Mouse (Mus musculus): ENCODE data around the gene Syndig1. TPM values are rescaled to one million over a fixed set of nuclear protein-coding genes. Genes with fewer than 3 reads are reported as not detected.

Syndig1 gene
- polyA plus RNA-seq, 1 experiment from 2014 or later, result 15.0 TPM

DNA sequence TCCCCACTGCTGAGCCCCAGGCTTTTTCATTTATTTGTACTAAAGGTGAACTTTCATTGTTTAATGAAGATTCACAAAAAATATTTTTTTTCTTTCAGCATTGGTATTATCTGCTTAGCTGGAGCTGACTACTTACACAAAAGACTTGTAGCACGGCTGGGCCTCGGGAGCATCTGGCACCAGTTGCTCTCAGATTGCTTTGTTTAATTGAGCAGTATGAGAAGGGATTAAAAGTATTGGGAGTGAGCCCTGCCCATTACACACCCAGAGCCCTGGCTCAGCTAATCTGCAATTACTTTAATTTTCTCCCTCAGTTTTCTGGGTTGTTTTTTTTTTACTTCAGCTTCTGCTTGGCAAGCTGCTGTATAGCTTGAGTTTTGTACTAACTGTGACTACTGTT lies 62.6 kb downstream of the Syndig1 start:
- ATAC-seq (ENCODE audit: low FRiP score, low read depth), result no peak
- no peaks in the 10 kb centered on the region for H3K36me3 ChIP-seq

DNA sequence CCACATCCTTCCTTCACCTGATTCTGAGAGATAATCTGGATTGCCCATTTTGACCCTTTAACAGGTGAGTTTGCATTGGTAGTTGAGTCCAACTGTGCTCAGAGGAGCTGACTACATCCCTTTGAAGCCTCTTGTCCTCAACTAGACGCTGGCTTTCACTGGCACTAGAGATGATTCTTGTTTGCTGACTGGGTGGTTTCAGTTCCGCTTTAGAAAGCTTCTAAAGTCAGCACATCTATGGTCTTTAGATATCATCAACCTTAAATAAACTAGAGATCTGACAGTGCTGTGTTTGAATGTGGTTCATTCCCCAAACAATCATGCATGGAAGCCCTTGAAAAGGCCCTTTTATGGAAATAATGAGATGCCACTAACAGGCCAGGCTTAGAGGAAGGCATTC lies 67.3 kb downstream of the Syndig1 start:
- 87% methylated on average over 2 of the region's 2 CpGs for WGBS
- Histone ChIP-seq H3K4me1 (0 out of 2 replicates have a peak, but pooled peaks cover 3% of the 10 kb centered on the region), H3K27ac (no peak overlapping the region), H3K27me3 (replicated peaks) (no peaks in the 10 kb centered on the region), H3K36me3 (no peaks in the 10 kb centered on the region), H3K9ac (no peak overlapping the region), H3K4me2 (replicated peaks) (no peak overlapping the region), H3K4me3 (no peak overlapping the region), H3K9me3 (no peaks in the 10 kb centered on the region)
- no peak for ATAC-seq (ENCODE audit: low FRiP score, low read depth)

More for the DNA sequence above, 62.6 kb downstream of the Syndig1 start:
- Histone ChIP-seq H3K27me3 (replicated peaks) (no peaks in the 10 kb centered on the region), H3K9me3 (no peaks in the 10 kb centered on the region), H3K4me1 (0 out of 2 replicates have a peak, but pooled peaks cover 3% of the 10 kb centered on the region), H3K4me2 (replicated peaks) (no peak overlapping the region), H3K4me3 (no peak overlapping the region), H3K9ac (no peak overlapping the region), H3K27ac (no peak overlapping the region)
- WGBS, result 68% methylated on average over 2 of the region's 2 CpGs

DNA sequence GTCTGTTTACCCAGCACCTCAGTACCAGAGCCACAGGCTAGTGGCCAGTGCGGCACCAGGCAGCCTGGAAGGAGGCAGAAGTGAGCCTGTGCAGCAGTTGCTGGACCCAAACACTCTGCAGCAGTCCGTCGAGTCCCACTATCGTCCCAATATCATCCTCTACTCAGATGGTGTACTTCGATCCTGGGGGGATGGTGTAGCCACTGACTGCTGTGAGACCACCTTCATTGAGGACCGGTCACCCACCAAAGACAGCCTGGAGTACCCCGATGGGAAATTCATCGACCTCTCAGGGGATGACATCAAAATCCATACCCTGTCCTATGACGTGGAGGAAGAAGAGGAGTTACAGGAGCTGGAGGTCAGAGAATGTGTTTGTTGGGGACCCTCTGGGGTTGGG lies 70.6 kb downstream of the Syndig1 start:
- H3K9ac ChIP-seq, result no peak overlapping the region
- 90% methylated on average over 9 of the region's 9 CpGs for WGBS
- no peak overlapping the region for H3K4me3 ChIP-seq
- H3K36me3 ChIP-seq, result no peaks in the 10 kb centered on the region
- H3K27me3 ChIP-seq (replicated peaks), result no peaks in the 10 kb centered on the region
- H3K27ac ChIP-seq, result no peak overlapping the region
- no peaks in the 10 kb centered on the region for H3K9me3 ChIP-seq
- no peak overlapping the region for H3K4me2 ChIP-seq (replicated peaks)
- ATAC-seq (ENCODE audit: low FRiP score, low read depth), result no peak
- no peaks in the 10 kb centered on the region for H3K4me1 ChIP-seq

DNA sequence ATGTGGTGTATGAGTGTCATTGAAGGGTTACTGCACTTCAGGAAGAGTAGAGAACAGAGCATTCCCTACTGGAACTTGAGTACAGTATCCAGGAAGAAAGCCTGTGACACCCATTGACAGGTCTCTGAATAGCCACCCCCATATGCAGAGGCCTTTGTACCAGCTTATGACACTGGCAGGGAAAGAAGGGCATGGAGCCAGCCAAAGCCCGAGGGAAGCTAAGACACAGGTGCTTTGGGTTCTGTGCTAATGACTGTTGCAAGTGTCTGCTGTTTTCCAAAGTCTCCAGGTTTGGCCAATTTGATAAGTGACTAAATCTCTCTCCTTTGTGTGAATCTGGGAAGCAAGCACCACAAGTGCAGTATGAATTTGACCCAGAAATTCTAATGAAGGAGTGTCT lies 71.6 kb downstream of the Syndig1 start:
- no peak overlapping the region for H3K4me3 ChIP-seq
- WGBS, result 92% methylated on average over 1 of the region's 1 CpGs

DNA sequence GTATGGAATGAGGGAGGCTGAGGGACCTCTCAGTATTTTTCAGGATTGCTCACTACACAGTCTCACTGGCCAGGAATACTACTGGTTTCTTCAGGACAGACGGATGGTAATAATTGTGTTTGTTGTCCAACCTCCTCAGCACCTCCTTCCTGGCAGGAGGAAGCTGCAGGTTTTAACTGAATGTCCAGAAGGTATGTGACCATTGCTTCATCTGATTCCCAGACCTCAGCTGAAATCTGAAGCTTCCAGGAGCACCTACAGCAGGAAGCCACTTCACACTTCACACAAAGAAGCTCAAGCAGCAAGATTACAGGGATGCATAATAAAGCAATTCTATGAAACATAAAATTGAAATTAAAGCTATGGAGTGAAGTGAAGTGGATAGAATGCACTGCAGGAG lies 75.4 kb downstream of the Syndig1 start:
- Histone ChIP-seq H3K4me1 (no peaks in the 10 kb centered on the region), H3K36me3 (no peaks in the 10 kb centered on the region), H3K4me2 (replicated peaks) (no peak overlapping the region), H3K9me3 (no peaks in the 10 kb centered on the region), H3K4me3 (no peak overlapping the region), H3K27me3 (replicated peaks) (no peaks in the 10 kb centered on the region), H3K27ac (no peak overlapping the region), H3K9ac (no peak overlapping the region)
- 61% methylated on average over 1 of the region's 1 CpGs for WGBS
- ATAC-seq (ENCODE audit: low FRiP score, low read depth), result no peak

More for the DNA sequence above, 71.6 kb downstream of the Syndig1 start:
- H3K27ac ChIP-seq, result no peak overlapping the region
- no peak for ATAC-seq (ENCODE audit: low FRiP score, low read depth)
- no peaks in the 10 kb centered on the region for H3K4me1 ChIP-seq
- no peaks in the 10 kb centered on the region for H3K36me3 ChIP-seq
- H3K9ac ChIP-seq, result no peak overlapping the region
- no peaks in the 10 kb centered on the region for H3K27me3 ChIP-seq (replicated peaks)
- no peak overlapping the region for H3K4me2 ChIP-seq (replicated peaks)
- H3K9me3 ChIP-seq, result no peaks in the 10 kb centered on the region

DNA sequence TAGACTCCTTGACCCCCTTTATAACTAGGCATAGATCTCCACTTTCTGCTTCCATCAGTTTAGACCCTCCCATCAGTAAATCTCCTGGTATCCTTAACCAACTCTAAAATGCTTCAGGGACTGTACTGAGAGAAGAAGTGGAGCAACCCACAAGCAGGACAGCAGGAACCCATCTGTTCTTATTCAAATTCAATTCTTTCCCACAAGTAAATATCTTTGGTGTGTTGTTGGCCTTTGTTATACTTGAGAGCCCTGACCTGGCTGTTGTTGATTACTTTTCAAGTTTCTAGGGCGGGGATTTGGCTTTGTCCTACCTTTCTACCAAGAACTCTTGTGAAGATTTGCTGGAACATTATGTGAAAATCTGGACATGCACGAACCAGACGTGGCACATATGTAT lies 77.7 kb downstream of the Syndig1 start:
- WGBS, result 88% methylated on average over 3 of the region's 3 CpGs
- Histone ChIP-seq H3K9ac (no peak overlapping the region), H3K4me2 (replicated peaks) (no peak overlapping the region), H3K27me3 (replicated peaks) (no peaks in the 10 kb centered on the region), H3K27ac (no peak overlapping the region), H3K4me1 (no peaks in the 10 kb centered on the region), H3K36me3 (no peaks in the 10 kb centered on the region), H3K9me3 (no peaks in the 10 kb centered on the region), H3K4me3 (no peak overlapping the region)
- no peak for ATAC-seq (ENCODE audit: low FRiP score, low read depth)

DNA sequence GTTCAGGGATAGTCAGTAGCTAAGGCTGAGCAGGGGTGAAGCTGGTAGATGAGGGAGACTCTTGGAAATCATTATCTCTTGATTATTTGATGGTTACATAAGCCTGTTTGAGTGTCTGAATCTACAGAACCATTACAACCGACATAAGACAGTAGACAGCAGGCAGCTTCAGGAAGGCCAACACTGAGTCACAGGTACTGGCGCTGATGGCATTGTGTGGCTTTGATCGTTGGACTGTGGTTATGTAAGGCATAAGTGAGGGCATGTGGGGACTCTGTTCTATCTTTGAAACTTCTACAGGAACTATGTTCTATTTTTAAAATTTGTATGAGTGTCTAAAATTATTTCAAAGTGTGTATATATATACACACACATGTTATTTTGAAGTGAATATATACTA lies 88.2 kb downstream of the Syndig1 start:
- 82% methylated on average over 3 of the region's 3 CpGs for WGBS
- Histone ChIP-seq H3K9ac (no peak overlapping the region), H3K27ac (no peak overlapping the region), H3K4me1 (no peaks in the 10 kb centered on the region), H3K4me2 (replicated peaks) (no peak overlapping the region), H3K9me3 (no peaks in the 10 kb centered on the region), H3K36me3 (no peaks in the 10 kb centered on the region), H3K27me3 (replicated peaks) (no peaks in the 10 kb centered on the region), H3K4me3 (no peak overlapping the region)
- no peak for ATAC-seq (ENCODE audit: low FRiP score, low read depth)

DNA sequence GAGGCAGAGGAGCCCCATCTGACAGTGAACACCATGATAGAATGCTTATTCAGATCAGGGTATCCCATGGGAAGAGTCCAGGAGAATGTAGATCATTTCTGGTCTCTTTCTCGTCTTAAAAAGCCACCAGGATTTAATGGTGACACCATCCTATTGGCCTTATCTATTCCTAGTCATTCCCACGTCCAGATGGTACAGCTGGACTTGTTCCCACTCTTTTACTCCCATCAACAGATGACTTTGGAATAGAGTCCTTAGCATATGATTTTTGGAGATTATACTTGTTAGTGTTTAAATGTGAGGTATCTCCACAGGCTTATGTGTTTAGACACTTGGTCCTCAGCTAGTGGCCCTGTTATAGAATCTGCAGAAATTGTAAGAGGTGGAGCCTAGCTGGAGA lies 94.5 kb downstream of the Syndig1 start:
- Histone ChIP-seq H3K4me3 (no peak overlapping the region), H3K9me3 (no peaks in the 10 kb centered on the region), H3K27ac (no peak overlapping the region), H3K4me2 (replicated peaks) (no peak overlapping the region), H3K4me1 (no peaks in the 10 kb centered on the region), H3K36me3 (no peaks in the 10 kb centered on the region), H3K27me3 (replicated peaks) (no peaks in the 10 kb centered on the region), H3K9ac (no peak overlapping the region)
- ATAC-seq (ENCODE audit: low FRiP score, low read depth), result no peak
- 69% methylated on average over 2 of the region's 2 CpGs for WGBS

DNA sequence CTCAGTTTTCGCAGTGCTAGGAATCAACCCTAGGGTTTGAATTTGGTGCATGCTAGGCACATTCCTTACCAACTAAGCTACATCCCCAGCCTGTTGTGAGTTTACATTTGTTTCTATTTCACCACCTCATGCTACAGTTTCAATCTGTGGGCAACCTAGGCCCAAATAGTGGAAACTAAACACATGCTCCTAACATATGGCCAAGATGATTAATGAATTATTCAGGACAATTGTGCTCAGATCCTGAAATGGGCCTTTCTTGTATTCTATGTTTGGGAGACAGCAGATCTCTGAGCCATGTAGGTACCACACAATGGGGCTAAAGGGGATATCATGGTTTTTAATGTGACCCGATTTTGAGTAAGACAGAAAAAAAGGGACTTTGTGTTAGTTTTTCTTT lies 96.9 kb downstream of the Syndig1 start:
- 90% methylated on average over 2 of the region's 2 CpGs for WGBS
- Histone ChIP-seq H3K9ac (no peak overlapping the region), H3K27ac (no peak overlapping the region), H3K36me3 (no peaks in the 10 kb centered on the region), H3K4me1 (no peaks in the 10 kb centered on the region), H3K4me2 (replicated peaks) (no peak overlapping the region), H3K4me3 (no peak overlapping the region), H3K27me3 (replicated peaks) (no peaks in the 10 kb centered on the region), H3K9me3 (no peaks in the 10 kb centered on the region)
- ATAC-seq (ENCODE audit: low FRiP score, low read depth), result no peak

DNA sequence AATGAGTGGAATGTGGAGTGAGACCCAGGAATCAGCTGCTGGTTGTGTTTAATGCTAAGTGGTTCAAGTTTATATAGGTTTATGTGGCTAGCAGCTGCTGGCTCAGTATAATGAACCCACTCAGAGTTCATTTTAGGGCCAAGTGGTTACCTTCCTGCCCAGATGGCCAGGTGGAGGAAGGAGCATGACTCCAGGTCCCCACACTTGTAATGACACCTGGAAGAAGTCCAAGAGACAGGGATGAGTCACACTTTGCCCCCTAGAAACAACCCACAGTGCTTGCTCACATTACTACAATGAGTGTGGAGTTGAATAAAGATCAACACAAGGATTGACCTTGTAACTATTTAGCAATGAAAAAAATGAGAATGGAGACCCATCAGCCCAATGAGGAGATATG lies 98.0 kb downstream of the Syndig1 start:
- ATAC-seq (ENCODE audit: low FRiP score, low read depth), result no peak
- H3K9me3 ChIP-seq, result no peaks in the 10 kb centered on the region

DNA sequence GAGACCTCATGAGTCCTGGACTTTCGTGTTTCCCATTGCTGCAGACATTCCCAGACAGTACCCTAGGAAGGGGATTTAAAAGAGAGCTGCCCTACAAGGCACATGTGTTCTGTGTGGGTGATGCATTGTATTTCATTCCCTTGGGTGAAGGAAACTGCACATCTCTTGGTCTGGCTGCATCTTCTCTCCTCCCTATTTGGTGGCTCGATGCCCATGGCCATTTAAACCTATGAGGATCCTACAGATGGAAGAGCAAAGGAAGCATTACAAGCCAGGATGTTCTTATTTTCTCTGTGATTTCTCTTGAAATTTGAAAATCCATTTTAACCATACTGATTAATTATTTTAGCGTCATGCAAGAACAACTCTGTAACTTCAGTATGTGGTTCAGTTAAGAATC lies 98.5 kb downstream of the Syndig1 start:
- H3K9me3 ChIP-seq, result no peaks in the 10 kb centered on the region
- H3K36me3 ChIP-seq, result no peaks in the 10 kb centered on the region
- no peak overlapping the region for H3K27ac ChIP-seq
- WGBS, result 87% methylated on average over 3 of the region's 3 CpGs
- ATAC-seq (ENCODE audit: low FRiP score, low read depth), result no peak
- H3K4me3 ChIP-seq, result no peak overlapping the region
- no peak overlapping the region for H3K9ac ChIP-seq
- no peaks in the 10 kb centered on the region for H3K4me1 ChIP-seq
- H3K4me2 ChIP-seq (replicated peaks), result no peak overlapping the region
- no peaks in the 10 kb centered on the region for H3K27me3 ChIP-seq (replicated peaks)

More for the DNA sequence above, 98.0 kb downstream of the Syndig1 start:
- Histone ChIP-seq H3K27ac (no peak overlapping the region), H3K27me3 (replicated peaks) (no peaks in the 10 kb centered on the region), H3K36me3 (no peaks in the 10 kb centered on the region), H3K4me3 (no peak overlapping the region), H3K4me1 (no peaks in the 10 kb centered on the region), H3K4me2 (replicated peaks) (no peak overlapping the region), H3K9ac (no peak overlapping the region)

DNA sequence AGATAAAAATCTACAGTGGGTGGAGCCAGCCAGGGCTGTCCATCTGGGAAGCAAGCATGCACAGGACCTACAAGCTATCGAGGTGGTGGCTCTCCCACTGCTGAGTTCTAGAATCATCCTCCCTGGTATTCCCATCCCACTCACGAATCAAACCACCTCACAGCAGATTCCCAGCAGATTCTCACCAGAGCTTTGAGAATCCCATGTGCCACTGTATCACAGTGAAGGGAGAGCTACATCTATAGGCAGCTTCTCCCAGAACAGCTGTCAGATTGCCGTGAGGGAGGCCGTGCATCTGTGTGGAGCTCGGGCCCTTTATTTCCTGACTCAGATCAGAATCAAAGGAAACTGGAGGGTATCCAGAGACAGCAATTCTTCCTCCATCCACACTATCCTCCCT lies 101.0 kb downstream of the Syndig1 start:
- H3K4me3 ChIP-seq, result no peak overlapping the region
- ATAC-seq (ENCODE audit: low FRiP score, low read depth), result no peak
- H3K4me1 ChIP-seq, result no peaks in the 10 kb centered on the region

DNA sequence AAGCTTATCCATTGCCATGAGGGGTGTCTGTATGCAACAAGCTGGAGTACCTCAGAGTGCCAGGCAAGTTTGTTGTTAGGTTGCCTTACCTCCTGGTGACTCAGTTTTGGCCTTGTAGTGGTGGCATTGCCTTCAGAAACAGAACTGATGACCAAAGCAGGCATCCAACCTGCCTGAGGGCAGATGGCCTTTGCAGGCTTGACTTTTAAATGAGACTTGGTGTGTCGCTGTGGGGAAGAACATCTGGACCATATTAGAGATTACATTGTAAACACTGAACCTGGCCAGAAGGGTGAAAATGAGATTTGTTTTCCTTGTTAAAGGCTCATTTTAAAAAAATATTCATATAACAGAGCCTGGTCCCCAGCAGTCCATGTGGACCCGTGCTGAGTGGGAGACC lies 102.1 kb downstream of the Syndig1 start:
- WGBS, result 80% methylated on average over 2 of the region's 2 CpGs

More for the DNA sequence above, 101.0 kb downstream of the Syndig1 start:
- 80% methylated on average over 5 of the region's 5 CpGs for WGBS
- no peak overlapping the region for H3K27ac ChIP-seq
- no peaks in the 10 kb centered on the region for H3K36me3 ChIP-seq
- H3K9me3 ChIP-seq, result no peaks in the 10 kb centered on the region
- no peak overlapping the region for H3K4me2 ChIP-seq (replicated peaks)
- no peaks in the 10 kb centered on the region for H3K27me3 ChIP-seq (replicated peaks)
- H3K9ac ChIP-seq, result no peak overlapping the region

More for the DNA sequence above, 102.1 kb downstream of the Syndig1 start:
- Histone ChIP-seq H3K36me3 (no peaks in the 10 kb centered on the region), H3K4me2 (replicated peaks) (no peak overlapping the region), H3K4me1 (no peaks in the 10 kb centered on the region), H3K9me3 (no peaks in the 10 kb centered on the region), H3K27me3 (replicated peaks) (no peaks in the 10 kb centered on the region), H3K9ac (no peak overlapping the region), H3K4me3 (no peak overlapping the region), H3K27ac (no peak overlapping the region)
- ATAC-seq (ENCODE audit: low FRiP score, low read depth), result no peak
